Mouse (Mus musculus): ENCODE data around the gene Gm3646. TPM values are rescaled to one million over a fixed set of nuclear protein-coding genes. Genes with fewer than 3 reads are reported as not detected.
A peak's percentile ranks its signal among the peaks of the same experiment; 100 is the strongest.

Gm3646 gene
- polyA plus RNA-seq, 1 experiment from 2014 or later = 0.61 TPM

DNA sequence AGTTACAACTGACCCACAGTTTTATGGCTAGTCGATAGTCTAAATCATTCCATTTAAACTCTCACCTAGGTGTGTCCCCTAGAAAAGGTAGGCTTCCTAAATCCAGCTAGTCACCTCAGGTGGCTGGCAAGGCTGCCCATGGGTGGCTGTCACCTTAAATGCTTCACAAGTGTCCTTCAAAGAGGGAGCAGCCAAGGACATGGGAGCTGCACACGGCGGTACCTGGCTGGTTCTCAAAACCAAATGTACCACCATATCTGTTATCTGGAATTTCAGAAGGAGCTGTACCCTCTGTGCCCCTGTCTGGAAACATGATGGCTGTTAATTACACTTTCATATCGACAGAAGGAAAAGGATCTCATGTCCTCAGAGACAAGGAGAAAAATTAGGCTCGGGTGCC lies 31.6 kb downstream of the Gm3646 start:
- Histone ChIP-seq H3K4me3 (ENCODE audit: low read depth, low read length) (no peak overlapping the region), H3K4me2 (ENCODE audit: low read depth, low read length) (no peak overlapping the region), H3K36me3 (ENCODE audit: control insufficient read depth, insufficient read depth, low read length) (no peaks in the 10 kb centered on the region), H3K27ac (replicated peaks; ENCODE audit: low read depth, low read length) (no peak overlapping the region), H3K27me3 (replicated peaks; ENCODE audit: control insufficient read depth, insufficient read depth, low read length) (no peaks in the 10 kb centered on the region), H3K4me1 (ENCODE audit: control insufficient read depth, insufficient read depth, low read length) (no peaks in the 10 kb centered on the region), H3K9ac (ENCODE audit: low read depth, low read length) (no peak overlapping the region), H3K9me3 (ENCODE audit: control insufficient read depth, low read length) (no peaks in the 10 kb centered on the region)
- no peak for DNase-seq (ENCODE audit: low spot score)
- 73% methylated on average over 5 of the region's 5 CpGs for WGBS
- ATAC-seq (ENCODE audit: low read depth) = no peak

- Histone ChIP-seq H3K9me3 (ENCODE audit: control insufficient read depth, low read length) (no peaks in the 10 kb centered on the region), H3K36me3 (ENCODE audit: control insufficient read depth, insufficient read depth, low read length) (no peaks in the 10 kb centered on the region), H3K27me3 (replicated peaks; ENCODE audit: control insufficient read depth, insufficient read depth, low read length) (no peaks in the 10 kb centered on the region), H3K9ac (ENCODE audit: low read depth, low read length) (no peak overlapping the region), H3K4me1 (ENCODE audit: control insufficient read depth, insufficient read depth, low read length) (no peaks in the 10 kb centered on the region), H3K4me3 (ENCODE audit: low read depth, low read length) (no peak overlapping the region), H3K27ac (replicated peaks; ENCODE audit: low read depth, low read length) (no peak overlapping the region), H3K4me2 (ENCODE audit: low read depth, low read length) (no peak overlapping the region)
- DNase-seq (ENCODE audit: low spot score) = no peak
- peak; percentile 55; the same call in 1 of the 2 replicates for ATAC-seq (ENCODE audit: low read depth)
- 17% methylated on average over 3 of the region's 3 CpGs for WGBS
Observed at GRCm38 (mm10) chr1:39772401-39773095, 32.6 kb downstream of the Gm3646 start.

DNA sequence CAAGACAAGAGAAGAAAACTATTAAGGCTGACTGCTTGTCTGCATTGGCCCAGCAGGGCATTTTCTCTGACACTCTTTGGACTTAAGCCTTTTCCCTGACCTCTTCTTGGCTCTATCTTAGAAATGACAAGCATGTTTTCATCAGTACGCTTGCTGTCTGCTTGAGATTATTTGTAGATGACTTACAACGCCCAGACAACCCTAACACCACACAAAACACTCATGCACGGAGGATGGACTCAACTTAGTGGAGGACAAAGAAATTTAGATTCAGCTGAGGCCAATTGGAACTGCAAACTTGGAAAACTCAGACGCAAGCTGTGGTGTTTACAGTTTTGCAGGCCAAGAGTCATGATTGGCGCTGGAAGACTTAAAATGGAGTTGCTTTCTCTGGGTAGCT lies 34.7 kb downstream of the Gm3646 start:
- ATAC-seq (ENCODE audit: low read depth) = no peak
- WGBS = 77% methylated on average over 5 of the region's 5 CpGs
- no peak overlapping the region for H3K27ac ChIP-seq (replicated peaks; ENCODE audit: low read depth, low read length)

DNA sequence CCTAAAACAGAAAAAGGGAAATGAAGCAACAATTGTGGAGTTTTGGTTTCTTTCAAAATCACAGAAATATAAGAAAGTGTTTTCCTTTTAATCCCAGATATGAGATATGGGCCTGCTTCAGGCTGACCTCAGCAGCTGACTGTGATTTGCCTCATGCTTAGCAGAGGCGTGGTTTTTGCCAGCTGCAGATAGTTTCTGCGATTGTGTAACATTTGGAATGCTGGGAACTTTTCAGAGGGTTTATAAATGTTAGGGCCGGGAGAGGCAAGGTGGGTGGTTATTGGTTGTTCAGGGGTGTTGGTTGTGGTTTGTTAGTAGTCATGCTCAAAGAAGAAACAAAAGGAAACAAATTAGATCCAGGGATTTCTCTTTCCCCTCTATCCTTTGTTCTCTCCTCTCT lies 37.1 kb downstream of the Gm3646 start:
- Histone ChIP-seq H3K9me3 (ENCODE audit: control insufficient read depth, low read length) (no peaks in the 10 kb centered on the region), H3K36me3 (ENCODE audit: control insufficient read depth, insufficient read depth, low read length) (no peaks in the 10 kb centered on the region), H3K4me1 (ENCODE audit: control insufficient read depth, insufficient read depth, low read length) (no peaks in the 10 kb centered on the region), H3K9ac (ENCODE audit: low read depth, low read length) (no peak overlapping the region), H3K4me3 (ENCODE audit: low read depth, low read length) (no peak overlapping the region), H3K4me2 (ENCODE audit: low read depth, low read length) (no peak overlapping the region), H3K27ac (replicated peaks; ENCODE audit: low read depth, low read length) (no peak overlapping the region), H3K27me3 (replicated peaks; ENCODE audit: control insufficient read depth, insufficient read depth, low read length) (no peaks in the 10 kb centered on the region)
- DNase-seq (ENCODE audit: low spot score) = no peak
- 53% methylated on average over 3 of the region's 3 CpGs for WGBS
- no peak for ATAC-seq (ENCODE audit: low read depth)

More for the DNA sequence above, 34.7 kb downstream of the Gm3646 start:
- no peak for DNase-seq (ENCODE audit: low spot score)
- H3K27me3 ChIP-seq (replicated peaks; ENCODE audit: control insufficient read depth, insufficient read depth, low read length) = no peaks in the 10 kb centered on the region
- H3K4me2 ChIP-seq (ENCODE audit: low read depth, low read length) = no peak overlapping the region
- no peaks in the 10 kb centered on the region for H3K36me3 ChIP-seq (ENCODE audit: control insufficient read depth, insufficient read depth, low read length)
- no peak overlapping the region for H3K4me3 ChIP-seq (ENCODE audit: low read depth, low read length)
- no peaks in the 10 kb centered on the region for H3K4me1 ChIP-seq (ENCODE audit: control insufficient read depth, insufficient read depth, low read length)
- no peak overlapping the region for H3K9ac ChIP-seq (ENCODE audit: low read depth, low read length)
- no peaks in the 10 kb centered on the region for H3K9me3 ChIP-seq (ENCODE audit: control insufficient read depth, low read length)

- DNase-seq (ENCODE audit: low spot score) = peak; percentile 74
- Histone ChIP-seq H3K4me2 (ENCODE audit: low read depth, low read length) (no peak overlapping the region), H3K36me3 (ENCODE audit: control insufficient read depth, insufficient read depth, low read length) (no peaks in the 10 kb centered on the region), H3K27me3 (replicated peaks; ENCODE audit: control insufficient read depth, insufficient read depth, low read length) (no peaks in the 10 kb centered on the region), H3K9me3 (ENCODE audit: control insufficient read depth, low read length) (no peaks in the 10 kb centered on the region), H3K4me1 (ENCODE audit: control insufficient read depth, insufficient read depth, low read length) (peaks cover 18% of the 10 kb centered on the region), H3K9ac (ENCODE audit: low read depth, low read length) (no peak overlapping the region), H3K27ac (replicated peaks; ENCODE audit: low read depth, low read length) (no peak overlapping the region), H3K4me3 (ENCODE audit: low read depth, low read length) (no peak overlapping the region)
- peak; percentile 7; the same call in 1 of the 2 replicates for ATAC-seq (ENCODE audit: low read depth)
- 73% methylated on average over 7 of the region's 7 CpGs for WGBS
Observed at GRCm38 (mm10) chr1:39765854-39766493, 39.2 kb downstream of the Gm3646 start.

DNA sequence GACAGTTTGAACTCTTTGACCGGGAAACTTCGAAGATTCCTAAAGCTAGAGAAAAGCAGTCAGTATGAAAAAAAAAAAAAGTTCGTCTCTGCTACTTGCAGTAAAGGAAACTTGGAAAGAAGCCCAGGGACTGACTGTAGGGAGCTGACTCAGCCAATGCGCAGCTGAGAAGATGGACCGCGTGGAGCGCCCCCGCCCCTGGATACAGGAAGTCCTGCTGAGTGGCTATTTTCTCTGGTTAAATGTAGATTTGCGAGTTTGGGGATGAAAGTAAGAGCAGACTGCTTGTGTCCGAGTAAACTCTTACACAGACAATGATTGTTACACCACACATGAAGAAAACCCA lies 43.1 kb downstream of the Gm3646 start:
- Histone ChIP-seq H3K9ac (ENCODE audit: low read depth, low read length) (peak overlapping the region; percentile 22; the same call in 1 of the 2 replicates), H3K27me3 (replicated peaks; ENCODE audit: control insufficient read depth, insufficient read depth, low read length) (no peaks in the 10 kb centered on the region), H3K4me2 (ENCODE audit: low read depth, low read length) (peak overlapping the region; percentile 49), H3K4me3 (ENCODE audit: low read depth, low read length) (no peak overlapping the region), H3K27ac (replicated peaks; ENCODE audit: low read depth, low read length) (peak overlapping the region; percentile 87), H3K9me3 (ENCODE audit: control insufficient read depth, low read length) (no peaks in the 10 kb centered on the region), H3K36me3 (ENCODE audit: control insufficient read depth, insufficient read depth, low read length) (no peaks in the 10 kb centered on the region), H3K4me1 (ENCODE audit: control insufficient read depth, insufficient read depth, low read length) (peaks cover 28% of the 10 kb centered on the region)
- under 1% methylated on average over 10 of the region's 10 CpGs for WGBS
- DNase-seq (ENCODE audit: low spot score) (peak; percentile 99), ATAC-seq (ENCODE audit: low read depth) (peak; percentile 82)

DNA sequence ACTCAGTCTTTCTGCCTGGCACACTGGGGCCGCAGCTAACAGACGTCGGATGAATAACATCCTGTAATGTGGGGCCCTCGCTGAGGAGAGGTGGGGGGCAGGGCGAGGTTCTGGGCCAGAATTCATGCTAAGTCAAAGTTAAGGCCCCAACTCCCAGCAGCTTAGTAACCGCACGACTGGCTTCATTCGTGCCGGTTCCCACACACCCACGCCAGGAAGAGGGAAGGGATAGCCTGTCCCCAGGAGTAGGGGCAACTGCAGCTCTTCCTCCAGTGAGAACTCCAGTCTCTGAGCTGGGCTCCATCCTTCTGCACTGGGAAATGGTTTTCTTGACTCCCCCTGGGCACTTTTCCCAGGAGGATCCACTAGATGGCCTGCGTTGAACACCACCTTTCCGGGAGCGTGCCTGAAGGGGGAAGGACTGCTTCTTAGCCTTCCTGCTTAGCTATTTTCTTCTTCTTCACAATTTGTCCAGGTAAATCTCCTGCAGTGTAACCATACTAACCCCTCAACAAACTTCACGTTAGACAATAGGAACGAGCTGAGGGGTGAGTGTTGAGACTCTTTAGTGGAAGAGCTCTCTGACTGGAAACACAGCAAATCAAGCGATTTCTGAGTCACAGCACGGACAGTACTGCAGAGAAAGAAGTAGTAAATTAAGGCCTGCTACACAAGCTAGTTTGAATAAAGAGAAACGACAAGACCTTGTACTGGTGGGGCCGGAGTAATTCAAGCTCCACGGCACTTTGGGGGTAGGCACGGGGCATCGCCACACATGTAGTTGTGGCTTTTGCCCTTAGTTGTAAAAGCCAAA lies 43.7 kb downstream of the Gm3646 start:
- peak overlapping the region; percentile 49 for H3K4me2 ChIP-seq (ENCODE audit: low read depth, low read length)
- peak overlapping the region; percentile 87 for H3K27ac ChIP-seq (replicated peaks; ENCODE audit: low read depth, low read length)
- no peaks in the 10 kb centered on the region for H3K9me3 ChIP-seq (ENCODE audit: control insufficient read depth, low read length)
- 5% methylated on average over 22 of the region's 22 CpGs for WGBS
- peaks cover 28% of the 10 kb centered on the region for H3K4me1 ChIP-seq (ENCODE audit: control insufficient read depth, insufficient read depth, low read length)
- H3K36me3 ChIP-seq (ENCODE audit: control insufficient read depth, insufficient read depth, low read length) = no peaks in the 10 kb centered on the region
- peak; percentile 19; the same call in 1 of the 2 replicates for ATAC-seq (ENCODE audit: low read depth)
- H3K4me3 ChIP-seq (ENCODE audit: low read depth, low read length) = no peak overlapping the region
- DNase-seq (ENCODE audit: low spot score) = peak; percentile 90
- peak overlapping the region; percentile 22; the same call in 1 of the 2 replicates for H3K9ac ChIP-seq (ENCODE audit: low read depth, low read length)
- H3K27me3 ChIP-seq (replicated peaks; ENCODE audit: control insufficient read depth, insufficient read depth, low read length) = no peaks in the 10 kb centered on the region

DNA sequence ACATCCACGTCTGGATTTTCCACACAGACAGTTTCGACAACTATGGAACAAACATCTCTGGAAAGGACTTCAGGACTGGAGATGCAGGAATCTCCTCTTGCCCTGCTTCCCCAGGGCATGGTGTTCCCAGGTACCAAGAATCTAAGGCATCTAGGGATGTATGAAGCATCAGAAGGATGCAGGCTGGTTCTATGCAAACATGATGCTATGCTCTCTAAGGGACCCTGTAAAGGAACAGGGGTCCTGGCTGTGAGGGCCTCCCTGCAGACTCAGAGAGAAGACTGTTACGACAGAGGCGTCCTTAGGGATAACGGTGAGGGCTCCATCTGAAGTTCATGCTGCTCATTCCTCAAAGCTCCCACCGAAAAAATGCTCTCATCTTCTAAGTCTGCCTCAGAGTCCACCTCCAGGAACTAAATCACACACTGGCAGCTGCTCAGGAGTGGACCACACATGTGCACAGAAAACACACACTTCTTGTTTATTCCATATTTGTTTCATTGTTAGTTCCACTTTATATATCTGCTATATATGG lies 44.9 kb downstream of the Gm3646 start:
- Histone ChIP-seq H3K27me3 (replicated peaks; ENCODE audit: control insufficient read depth, insufficient read depth, low read length) (no peaks in the 10 kb centered on the region), H3K9ac (ENCODE audit: low read depth, low read length) (no peak overlapping the region), H3K36me3 (ENCODE audit: control insufficient read depth, insufficient read depth, low read length) (no peaks in the 10 kb centered on the region), H3K4me2 (ENCODE audit: low read depth, low read length) (no peak overlapping the region), H3K4me3 (ENCODE audit: low read depth, low read length) (no peak overlapping the region), H3K27ac (replicated peaks; ENCODE audit: low read depth, low read length) (no peak overlapping the region), H3K4me1 (ENCODE audit: control insufficient read depth, insufficient read depth, low read length) (peaks cover 28% of the 10 kb centered on the region), H3K9me3 (ENCODE audit: control insufficient read depth, low read length) (no peaks in the 10 kb centered on the region)
- DNase-seq (ENCODE audit: low spot score) (no peak), ATAC-seq (ENCODE audit: low read depth) (no peak)
- 61% methylated on average over 6 of the region's 6 CpGs for WGBS
